Mouse (Mus musculus) erythroblast, adult 5-6 weeks (primary cell): ENCODE data around the gene Nek9. TPM values are rescaled to one million over a fixed set of nuclear protein-coding genes. Genes with fewer than 3 reads are reported as not detected.
"Not testable (repeated sequence)": the region's sequence is repeated elsewhere in the genome, so short reads cannot be mapped to it uniquely, and the experiment has no call there.

Experiments
- ATAC-seq: replicated peaks from 2 replicates; pipeline ENCODE4 v1.8.0; 2016; ENCODE audit warnings: moderate number of reproducible peaks, mild to moderate bottlenecking, moderate TSS enrichment, inconsistent platforms; ENCODE audit not compliant: poor library complexity, low FRiP score, severe bottlenecking
- total RNA-seq, 2 experiments: library from RNA; stranded (forward) in 1 of 2; stranded (reverse) in 1 of 2; fragments of 150-400 nt in 1 of 2; fragments of 200-764, 138-1000 nt in 1 of 2; gene quantifications; 2 replicates each; pipeline versions ENCODE4 v1.2.3 to v1.2.4; 2015 to 2017; ENCODE audit warnings: low replicate concordance in 2 of 2

The Nek9 gene
- total RNA-seq, 2 experiments from 2014 or later, result 5.8 to 5.9 TPM

DNA sequence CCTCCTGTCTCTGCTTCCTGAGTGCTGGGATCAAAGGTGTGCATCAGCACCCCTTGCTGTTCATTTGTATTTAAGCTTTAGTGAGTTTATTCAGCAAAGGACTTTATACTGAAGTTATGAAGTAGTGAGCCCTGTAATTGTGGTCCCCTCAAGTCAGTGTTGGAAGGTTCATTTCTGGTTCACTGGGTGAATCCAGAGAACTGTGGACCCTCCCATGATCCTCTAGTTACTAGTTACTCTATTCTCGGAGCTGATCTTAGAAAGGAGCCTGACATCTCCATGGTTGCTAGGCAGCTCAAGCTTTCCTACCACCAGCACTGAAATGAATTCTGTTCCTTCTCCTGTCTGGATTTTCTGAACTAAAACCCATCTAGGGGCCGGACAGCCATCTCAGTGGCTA, 43.7 kb downstream of the Nek9 start:
- no peak for ATAC-seq

DNA sequence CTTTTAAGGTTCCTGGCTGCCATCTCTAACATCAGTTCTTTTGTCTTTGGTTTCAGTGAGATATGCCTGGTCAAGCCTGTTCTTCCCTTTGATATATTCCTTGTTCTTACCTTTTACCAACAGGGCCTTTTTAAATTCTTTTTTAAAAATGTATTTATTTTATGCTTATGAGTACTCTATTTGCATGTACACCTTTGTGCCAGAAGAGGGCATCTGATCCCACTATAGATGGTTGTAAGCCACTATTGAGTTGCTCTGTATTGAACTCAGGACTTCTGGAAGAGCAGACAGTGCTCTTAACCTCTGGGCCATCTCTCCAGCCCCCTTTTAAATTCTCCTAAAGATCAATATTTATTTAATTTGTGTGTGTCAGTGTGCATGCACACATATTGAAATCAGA, 46.3 kb downstream of the Nek9 start:
- ATAC-seq, result no peak

- no peak for ATAC-seq
Observed at GRCm38 (mm10) chr12:85292288-85292687, 46.9 kb downstream of the Nek9 start.

DNA sequence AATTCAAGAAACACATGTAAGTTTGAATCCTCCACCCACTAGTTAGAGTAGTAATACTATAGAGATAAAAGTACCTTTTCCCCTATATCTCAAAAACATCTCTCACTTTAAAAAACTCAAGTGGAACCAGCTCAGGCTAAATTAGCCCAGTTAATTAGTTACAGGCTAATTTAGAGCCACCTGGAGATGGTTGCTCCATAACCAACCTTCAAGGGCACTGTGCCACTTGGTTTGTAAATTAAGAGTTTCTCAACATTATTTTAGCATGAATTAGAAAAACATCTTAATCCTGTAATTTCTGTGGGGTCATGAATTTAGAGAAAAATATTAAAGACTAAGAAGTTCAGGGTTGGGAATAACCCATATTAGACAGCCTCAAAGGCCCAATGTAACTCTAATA, 47.6 kb downstream of the Nek9 start:
- ATAC-seq, result no peak

- ATAC-seq, result no peak
Observed at GRCm38 (mm10) chr12:85290633-85291032, 48.5 kb downstream of the Nek9 start.

DNA sequence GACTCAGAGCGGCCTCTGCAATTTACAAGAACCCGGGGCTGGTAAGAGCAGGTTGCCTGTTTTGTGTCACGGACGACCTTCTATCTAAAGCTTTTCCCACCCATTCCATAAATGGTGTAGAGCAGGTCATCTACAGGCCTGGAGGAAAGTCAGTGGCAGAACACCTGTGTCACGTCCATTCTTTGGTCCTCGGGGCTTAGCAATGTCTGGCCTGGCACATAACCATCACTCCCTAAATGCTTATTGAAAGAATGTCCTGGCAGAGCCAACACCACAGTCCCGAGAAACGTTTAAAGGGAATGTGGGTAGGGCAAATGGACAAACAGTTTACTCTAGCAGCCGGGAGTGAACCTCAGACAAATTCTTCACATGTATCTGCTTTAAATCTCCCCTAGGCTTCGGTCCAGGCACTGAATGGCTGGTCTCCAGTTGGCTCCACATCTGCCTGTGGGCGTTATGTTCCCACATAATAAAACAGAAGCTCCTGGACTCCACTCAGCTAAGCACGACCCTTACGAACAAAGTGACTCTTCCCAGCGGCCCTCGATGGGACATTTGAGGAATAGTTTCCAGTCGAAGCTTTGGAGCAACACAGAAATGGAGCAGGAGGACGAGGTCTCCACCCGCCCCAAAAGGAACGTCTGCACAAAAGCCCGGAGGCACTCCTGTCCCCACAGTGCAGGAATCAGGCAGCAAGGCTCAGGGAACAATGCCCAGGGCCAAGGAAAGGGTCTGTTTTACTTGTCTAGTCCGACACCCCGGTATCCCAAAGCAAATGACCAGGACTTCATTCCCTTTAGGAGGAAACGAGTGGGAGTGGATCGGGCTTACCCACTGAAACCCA, 49.8 kb downstream of the Nek9 start:
- ATAC-seq, result no peak

- ATAC-seq, result peak; percentile 86
Observed at GRCm38 (mm10) chr12:85288486-85289156, 50.5 kb downstream of the Nek9 start, which contains the start of gene Zc2hc1c. Zc2hc1c (plus strand) TSS chr12:85288591.

- peak; percentile 71 for ATAC-seq
Observed at GRCm38 (mm10) chr12:85287809-85288485, 51.2 kb downstream of the Nek9 start, which contains the start of gene Acyp1. Acyp1 (minus strand) TSS chr12:85288438.

DNA sequence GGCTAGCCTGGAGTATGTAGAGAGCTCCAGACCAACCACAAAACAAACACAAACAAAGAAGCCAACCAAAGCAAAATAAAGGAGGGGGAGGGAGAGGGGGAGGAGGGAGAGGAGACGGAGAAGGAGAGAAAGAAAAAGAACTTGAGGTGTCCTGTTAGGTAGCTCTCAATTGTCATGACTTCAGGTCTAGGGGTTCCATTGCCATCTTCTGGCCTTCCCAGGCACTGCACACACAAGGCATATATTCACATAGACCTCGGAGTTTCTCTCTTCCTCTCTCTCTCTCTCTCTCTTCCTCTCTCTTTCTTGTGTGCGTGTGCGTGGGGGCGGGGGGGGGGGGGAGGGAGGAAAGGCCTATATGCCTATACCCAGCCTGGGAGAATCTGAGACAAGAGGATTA, 52.2 kb downstream of the Nek9 start:
- no peak for ATAC-seq

GRCm38 (mm10) chr12:85284996-85285395, 54.2 kb downstream of the Nek9 start:
- ATAC-seq, result no peak

- ATAC-seq, result no peak
Observed at GRCm38 (mm10) chr12:85284331-85284730, 54.8 kb downstream of the Nek9 start.

DNA sequence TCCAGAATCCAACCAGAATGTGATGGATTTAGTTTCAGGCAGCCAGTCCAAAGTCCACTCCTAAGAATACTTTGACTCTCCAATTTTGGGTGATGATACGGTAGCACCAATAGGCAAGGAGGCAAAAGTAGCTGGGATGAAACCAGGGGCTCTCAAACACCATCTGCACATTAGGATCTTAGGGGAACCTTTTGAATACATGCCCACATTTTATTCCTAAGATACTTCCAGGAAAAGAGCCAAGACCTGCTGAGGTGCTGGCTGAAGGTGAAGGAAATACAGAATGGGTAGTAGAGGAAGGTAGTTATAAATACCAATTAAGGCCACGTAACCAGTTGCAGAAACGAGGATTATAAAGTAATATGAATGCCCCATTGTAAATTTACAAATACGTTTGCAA, 57.4 kb downstream of the Nek9 start:
- not testable (repeated sequence) for ATAC-seq

DNA sequence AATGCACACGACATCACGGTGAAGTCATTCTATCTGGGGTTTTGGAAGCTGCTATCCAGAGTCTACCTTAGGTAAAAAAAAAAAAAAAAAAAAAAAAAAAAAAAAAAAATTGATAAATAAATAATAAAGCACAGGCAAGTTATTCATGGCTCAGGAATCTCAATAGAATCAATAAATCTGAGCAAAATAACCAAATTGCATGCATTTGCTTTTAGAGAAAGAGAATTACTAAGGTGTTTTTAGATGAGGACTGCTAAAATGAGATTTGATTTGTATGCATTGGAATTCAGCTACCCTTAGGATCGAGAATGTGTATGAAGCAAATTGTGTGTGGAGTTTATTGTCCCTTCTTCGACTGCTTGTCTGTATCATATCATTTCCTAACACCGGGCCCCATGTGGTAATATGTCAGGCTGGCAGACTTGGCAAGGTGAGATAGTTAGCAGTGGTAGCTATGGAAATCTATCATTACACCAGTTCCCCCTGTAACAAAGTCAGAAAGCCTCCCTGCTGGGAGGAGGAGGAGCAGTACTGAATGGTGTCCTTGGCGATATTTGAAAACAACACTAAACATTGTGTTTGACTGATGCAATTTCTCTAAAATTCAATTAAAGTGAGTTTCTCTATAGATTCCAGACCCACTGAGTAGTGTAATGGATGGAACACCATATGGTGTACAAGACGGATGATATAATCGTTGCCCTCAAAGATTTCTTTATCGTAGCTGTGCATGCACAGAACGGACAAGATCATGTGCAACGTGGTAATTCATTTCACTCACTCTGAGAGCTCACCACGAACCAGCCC, 58.1 kb downstream of the Nek9 start:
- no peak for ATAC-seq

GRCm38 (mm10) chr12:85280105-85280844, 58.9 kb downstream of the Nek9 start:
- peak; percentile 97 for ATAC-seq

GRCm38 (mm10) chr12:85279396-85280080, 59.6 kb downstream of the Nek9 start:
- ATAC-seq, result peak; percentile 52

- peak; percentile 47 for ATAC-seq
Observed at GRCm38 (mm10) chr12:85278919-85279318, 60.2 kb downstream of the Nek9 start.

GRCm38 (mm10) chr12:85276273-85276672, 62.9 kb downstream of the Nek9 start:
- ATAC-seq, result no peak

DNA sequence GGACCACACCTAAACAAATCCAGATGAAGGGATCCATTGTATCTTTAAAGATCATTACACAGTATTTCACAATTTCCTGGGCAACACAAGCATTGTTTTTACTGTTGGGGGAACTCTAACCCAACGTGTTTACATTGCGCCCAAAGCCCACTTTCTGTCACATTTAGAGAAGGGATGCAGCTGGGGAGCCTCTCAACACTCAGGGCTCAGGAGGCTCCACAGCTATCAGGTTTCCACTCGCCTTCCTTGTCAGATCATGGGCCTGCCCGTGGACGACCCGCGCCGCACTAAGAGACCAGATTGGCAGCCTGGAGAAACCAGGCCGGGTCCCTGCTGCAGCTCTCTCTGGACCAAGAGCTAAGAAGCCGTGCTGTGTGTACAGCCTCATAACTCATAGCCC, 65.7 kb downstream of the Nek9 start:
- no peak for ATAC-seq

- no peak for ATAC-seq
Observed at GRCm38 (mm10) chr12:85271843-85272206, 67.3 kb downstream of the Nek9 start.
